Mouse (Mus musculus) embryo, embryonic 10.5 days (tissue): Measurements from ENCODE around the gene Dclre1b.
"Not testable (repeated sequence)": the region's sequence is repeated elsewhere in the genome, so short reads cannot be mapped to it uniquely, and the experiment has no call there.

Experiments
- DNase-seq: peaks from one replicate; pipeline ENCODE4 v3.0.0-alpha.2; 2015; ENCODE audit warnings: low spot score

The Dclre1b gene

DNA sequence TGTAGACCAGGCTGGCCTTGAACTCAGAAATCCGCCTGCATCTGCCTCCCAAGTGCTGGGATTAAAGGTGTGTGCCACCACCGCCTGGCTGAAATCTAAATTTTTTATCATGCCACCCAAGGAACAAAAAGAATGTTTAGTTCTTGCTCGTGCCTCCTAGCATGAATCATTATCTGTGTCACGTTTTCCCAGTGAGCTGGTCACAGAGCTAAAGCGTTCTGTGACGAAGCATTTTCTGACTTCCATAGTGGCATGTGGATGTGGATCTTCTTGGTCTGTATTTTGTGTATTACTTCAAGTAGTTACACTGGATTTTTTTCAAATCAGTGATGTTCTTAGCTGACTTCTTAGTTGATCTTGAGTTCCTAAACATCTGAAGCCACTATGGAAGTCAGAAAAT lies 1.7 kb upstream of the Dclre1b start:
- DNase-seq: no peak

DNA sequence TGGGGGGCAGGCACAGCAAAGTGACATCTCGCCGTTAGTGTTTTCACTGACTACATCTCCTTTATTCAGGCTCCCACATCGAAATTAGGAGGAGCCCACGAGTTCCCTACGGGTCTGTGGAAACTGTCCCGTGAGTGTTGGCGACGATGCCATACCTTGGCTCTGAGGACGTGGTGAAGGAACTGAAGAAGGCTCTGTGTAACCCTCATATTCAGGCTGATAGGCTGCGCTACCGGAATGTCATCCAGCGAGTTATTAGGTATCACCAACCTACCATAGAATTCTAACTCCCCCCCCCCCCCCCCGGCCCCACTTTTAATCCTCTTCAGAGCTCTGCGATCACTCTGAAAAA lies 531 bp upstream of the Dclre1b start:
- no peak for DNase-seq

DNA sequence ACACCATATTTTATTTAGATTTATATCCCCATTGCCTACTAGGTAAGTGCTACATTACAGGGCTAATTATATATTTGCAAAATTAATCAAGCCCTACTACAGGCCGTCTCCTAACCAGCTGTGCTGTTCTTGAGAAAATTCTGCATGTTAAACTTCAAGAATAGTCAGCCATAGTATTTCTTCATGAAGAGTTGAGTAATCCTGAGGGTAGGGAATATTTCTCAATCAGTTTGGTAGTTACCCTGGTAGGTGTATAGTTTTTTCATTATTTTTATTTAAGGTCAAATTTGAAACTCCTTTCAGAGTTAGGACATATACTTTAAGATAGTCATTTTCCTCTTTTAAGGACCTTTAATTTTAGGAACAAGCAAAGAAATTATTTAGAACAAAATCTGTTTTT lies 3.6 kb downstream of the Dclre1b start:
- DNase-seq: no peak

DNA sequence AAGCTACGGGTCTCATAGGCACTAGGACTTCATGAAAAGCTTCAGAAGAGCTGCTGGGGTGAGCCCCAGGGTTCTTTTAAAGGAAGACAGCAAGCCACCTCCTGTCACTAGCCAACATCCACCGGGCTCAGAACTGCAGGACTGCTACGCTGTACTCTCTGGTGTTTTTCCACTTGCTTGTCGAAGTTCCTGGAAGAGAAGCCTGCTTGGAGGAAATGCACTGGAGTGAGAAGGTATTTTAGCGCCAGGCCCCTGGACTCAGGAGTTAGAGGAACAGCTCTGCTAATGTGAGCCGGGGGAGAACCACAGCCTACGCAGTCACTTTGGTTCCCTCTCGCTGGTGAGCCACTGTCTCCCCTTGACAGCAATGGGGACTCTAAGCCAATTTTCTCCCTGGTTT lies 6.4 kb downstream of the Dclre1b start:
- DNase-seq: no peak

DNA sequence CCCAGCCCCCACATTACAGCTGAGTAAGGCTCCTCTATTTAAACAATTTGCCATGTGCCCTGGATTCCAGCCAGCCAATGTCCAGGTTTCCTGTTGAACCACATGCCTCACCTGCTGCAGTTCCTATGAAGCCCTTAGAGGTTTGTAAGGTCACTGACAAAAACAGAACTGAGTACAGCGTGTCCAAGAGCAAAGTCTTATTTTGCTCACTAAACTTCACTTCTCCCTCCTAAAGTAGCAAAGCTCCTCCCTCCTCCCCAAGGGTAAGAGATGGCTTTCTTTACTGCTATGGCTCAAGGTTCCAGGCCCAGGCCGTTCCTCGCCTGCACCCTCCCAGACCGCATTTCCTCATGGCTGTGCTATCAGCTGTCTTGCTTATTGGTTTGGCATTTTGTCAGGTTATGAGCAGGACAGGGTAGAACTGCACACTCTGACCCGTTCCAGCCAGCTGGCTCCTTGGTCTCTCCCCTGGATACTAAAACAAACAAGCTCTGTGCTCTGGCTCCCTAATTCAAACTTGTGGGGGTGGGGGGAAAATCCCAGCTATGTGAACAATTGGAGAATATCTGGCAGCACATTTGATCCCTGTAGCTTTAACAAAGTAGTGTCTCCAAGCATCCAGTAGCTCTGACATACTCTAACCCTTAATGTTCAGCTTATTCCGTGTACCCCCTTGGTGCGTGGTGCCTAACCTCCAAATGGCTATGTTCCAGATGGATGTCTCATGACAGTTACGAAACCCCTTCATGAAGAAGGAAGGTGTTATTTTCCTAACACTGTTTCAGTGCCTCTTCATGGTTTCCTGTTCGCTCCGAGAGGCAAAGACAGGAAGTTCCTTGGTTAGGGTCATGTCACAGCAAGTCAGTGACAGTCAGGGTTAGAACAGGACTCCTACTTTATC lies 7.4 kb downstream of the Dclre1b start:
- no peak for DNase-seq

DNA sequence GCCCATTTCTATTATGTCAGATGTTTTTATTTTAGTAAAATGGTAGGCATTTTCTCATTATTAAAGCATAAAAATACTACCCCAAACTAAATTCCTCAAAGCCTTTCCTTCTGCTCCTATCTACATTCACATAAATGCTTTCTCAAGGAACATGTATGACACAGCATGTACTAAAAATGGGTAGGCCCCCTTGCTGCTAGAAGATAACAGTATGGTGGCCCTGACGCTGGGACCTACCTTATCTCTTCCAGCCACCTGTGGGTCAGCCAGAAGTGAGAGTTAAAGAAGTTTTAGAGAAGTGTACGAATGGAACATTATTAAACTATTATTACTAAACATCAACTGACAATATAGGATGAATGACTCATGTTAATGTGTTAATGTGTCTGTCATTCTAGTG lies 9.7 kb downstream of the Dclre1b start:
- DNase-seq: no peak

DNA sequence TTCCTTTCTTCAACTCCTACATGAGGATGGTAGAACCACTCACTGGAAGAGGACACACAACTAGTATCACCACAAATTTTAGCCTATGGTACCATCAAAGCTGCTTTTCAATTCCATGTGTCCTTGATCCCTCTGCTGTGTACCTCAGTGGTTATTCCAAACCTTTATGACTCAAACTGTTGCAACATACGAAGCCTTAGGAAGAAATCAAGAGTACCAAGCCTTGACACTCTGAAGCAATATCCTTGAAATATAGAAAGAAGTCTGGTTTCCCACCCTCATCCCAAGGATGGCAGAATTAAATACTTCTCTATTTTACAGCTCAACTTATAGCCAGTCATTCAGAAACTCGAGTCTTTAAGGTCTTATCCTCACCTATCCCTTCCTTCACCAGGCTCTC lies 12.9 kb downstream of the Dclre1b start:
- no peak for DNase-seq

DNA sequence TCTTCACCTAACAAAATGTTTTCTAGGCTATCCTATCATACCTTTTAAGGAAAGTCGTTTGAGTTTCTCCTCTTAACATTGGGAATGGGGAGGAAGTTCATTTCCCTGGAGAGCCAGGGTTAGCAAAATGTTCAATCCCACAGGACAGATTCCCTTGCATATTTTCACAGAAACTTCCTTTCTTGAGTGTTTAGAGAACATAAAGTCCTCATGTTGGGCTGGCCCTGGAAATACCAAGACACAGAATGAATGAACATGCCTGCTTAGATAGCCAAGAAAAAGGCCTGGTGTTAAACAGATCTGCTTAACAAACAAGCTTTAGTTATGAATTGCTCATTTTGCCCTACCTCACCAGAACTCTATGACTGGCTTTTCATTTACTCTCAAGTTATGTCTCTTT lies 16.7 kb downstream of the Dclre1b start:
- DNase-seq: no peak

DNA sequence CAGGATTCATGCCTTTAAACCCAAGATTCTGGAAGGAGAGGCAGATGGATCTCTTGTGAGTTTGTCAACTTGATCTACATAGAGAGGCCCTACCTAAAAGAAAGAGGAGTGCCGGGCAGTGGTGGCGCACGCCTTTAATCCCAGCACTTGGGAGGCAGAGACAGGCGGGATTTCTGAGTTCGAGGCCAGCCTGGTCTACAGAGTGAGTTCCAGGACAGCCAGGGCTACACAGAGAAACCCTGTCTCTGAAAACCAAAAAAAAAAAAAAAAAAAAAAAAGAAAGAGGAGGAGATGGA lies 17.2 kb downstream of the Dclre1b start:
- not testable (repeated sequence) for DNase-seq

DNA sequence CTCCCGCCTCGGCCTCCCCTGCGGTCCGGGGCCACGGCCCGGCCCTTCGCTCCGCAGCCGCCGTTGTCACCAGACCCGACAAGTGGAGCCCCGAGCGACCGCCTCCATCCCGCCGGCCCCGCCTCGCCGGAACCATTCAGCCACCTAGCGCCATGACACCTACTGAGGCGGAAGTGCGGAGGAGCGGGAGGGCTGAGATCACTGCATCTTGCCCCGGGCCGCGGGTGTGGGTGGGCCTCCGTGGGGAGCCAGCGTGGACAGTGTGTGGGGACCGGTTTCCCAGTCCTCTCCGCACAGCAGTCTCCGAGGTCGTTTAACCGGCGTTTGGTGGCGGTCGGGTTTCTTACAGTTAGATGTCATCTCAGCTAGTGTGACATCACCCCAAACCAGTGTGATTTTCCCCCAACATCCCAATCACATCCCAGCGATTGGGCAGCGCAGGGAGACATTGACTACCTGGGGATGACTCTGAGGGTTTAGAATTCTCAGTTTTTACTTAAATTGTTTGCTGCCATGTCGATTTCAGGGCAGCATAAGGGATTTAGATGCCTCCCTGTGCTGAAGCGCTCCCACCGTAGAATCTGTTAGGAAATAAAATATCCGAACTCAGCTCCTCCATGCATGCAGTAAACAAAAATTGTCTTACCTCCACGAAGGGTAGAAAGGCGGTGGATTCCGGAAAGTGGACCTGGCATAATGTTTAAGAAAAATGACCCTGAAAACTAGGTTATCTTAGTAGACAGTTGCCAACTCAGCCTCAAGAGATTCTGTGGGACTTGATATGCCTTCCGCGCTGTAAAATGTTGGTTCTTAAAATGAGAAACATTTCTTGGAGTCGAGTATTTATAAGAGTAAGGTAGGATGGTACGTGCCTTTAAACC lies 17.8 kb downstream of the Dclre1b start, which contains the start of gene Hipk1:
Gene Hipk1 (minus strand): TSS at position 334 of the 881 bp plus-strand sequence.
- DNase-seq: peak; percentile 93

DNA sequence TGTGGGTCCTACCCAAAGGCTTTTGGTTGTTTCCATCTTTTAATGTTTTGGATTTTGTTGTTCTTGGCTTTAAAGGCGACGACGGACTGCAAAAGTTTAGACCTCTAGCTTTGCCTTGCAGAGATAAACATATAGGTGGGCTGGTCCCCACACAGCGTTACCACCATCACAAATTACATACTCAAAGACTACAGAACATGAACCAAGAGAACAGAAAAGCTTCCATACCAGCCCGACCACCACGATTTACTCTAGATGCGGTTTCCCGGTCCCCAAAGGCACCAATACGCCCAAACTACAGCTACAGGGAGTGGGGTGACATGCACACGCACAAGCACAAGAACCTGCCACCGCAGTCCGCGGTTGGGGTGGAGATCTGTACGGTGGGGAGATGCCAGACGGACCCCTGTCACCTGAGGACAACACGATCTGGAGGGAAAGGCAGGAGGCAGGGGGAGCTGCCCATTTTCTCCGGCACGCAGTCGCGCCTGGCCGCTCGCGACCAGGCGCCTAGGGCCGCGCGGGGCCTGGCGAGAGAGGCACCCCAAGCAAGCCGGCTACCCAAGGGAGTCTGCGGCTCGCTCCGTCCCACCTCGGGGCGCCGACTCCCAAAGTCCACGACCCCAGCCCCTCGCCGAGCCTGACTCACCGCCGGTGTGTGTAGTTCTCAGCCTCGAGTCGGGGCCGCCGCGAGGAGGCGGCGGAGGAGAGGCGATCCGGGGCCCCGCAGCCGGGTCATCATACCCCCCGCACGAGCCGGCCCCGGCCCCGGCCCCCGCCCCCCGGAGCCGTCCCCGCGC lies 18.7 kb downstream of the Dclre1b start:
- peak; percentile 49 for DNase-seq

DNA sequence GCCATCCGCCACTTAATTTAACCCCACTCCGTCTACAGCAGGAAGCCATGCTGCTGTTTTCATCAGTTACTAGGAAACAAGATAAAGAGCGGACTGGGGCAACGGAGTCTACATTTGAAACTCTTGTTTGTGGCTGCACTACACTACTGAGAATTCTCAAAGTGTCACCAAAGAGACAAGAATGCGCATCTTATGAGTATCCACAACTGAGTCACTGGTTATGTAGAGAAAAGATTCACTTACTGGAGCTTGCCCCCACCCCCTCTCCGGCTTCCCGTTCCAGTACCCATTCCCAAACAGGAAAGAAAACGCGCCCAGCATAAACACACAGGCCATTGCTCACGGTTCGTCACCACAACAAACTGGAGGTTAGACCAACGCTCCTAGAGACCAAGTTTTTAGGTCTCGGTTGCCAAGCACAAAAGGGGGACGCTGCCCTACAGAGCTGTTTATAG lies 19.3 kb downstream of the Dclre1b start:
- peak; percentile 71 for DNase-seq

DNA sequence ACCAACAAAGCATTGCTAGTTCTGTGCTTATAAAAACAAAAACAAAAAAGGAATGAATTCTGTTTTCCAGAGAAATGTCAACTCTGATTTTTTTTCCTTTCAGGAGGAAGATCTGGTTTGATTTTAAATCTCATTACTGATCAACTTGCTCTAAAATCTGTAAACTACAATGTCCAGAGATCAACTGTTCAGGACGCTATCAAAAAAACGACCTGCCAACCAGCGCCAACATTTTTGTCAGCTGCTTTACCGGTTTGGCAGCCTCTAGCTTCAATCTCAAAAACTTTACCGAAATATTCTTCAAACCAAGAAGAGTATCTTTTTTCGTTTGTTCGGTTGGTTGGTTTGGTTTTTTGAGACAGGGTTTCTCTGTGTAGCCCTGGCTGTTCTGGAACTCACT lies 20.1 kb downstream of the Dclre1b start:
- DNase-seq: no peak

DNA sequence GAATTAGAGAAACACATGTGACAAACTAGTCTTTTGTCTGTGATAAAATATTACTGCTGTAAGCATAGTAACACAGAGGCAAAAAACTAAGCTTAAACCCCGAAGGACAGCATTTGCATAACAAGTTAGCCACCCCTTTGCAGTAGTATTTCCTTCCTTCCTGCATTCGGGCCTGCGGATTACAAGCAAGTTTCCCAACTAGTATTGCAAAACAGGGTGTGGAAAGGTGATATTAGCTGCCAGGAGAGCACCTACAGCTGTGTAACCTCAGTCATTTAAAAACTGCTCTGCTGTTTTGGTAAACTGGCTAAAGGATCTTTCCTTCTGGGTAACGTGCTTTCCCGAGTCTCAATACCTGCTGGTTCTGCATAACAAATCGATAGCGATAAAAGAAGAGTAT lies 22.0 kb downstream of the Dclre1b start:
- DNase-seq: no peak

DNA sequence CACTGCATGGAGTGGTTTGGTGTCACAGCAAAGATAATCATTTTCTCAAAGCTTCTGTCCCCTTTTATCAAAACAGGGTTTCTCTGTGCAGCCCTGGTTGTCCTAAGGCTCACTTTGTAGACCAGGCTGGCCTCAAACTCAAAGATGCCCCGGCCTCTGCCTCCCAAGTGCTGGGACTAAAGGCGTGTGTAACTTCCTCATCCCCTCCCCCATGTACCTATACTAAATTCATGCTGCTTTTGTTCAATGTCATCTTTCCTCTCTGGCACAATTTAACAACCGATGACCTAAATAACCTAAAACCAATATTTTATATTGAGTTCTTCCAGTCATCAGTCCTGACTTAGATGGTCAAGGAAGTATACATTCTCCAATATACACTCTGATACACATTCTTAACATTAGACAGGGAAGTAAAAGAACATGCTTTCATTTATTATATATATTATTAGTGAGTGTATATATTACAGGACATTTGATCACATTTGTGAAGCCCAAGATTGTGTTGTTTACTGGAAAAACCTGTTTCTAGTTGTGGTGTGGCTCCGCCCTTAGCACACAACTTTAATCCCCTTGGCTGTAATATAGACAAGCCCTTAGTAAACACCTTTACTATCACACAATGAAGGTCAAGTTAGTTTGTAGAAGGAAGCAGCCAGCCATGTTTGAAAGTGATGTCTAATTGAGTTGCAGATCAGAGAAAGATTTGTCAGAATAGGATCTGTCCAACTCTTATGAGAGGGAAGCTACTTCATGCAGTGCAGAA lies 26.2 kb downstream of the Dclre1b start:
- DNase-seq: no peak

DNA sequence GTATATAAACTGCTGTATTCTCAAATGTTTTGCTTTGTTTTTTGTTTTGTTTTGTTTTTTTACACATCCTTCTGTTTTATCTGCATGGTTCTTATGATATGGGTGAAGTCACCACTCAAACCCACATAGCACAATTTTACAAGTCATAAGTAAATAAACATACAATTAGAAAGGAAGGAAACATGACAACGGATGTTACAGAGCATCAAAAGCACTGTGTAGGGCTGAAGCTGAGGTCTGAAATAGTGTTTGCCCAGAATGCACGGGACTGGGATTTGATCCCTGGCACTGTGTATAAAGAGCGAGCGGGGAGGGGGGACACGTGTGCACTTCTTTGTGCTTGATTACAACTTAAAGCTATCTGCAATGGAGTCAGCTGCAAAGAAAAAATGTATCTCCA lies 28.5 kb downstream of the Dclre1b start:
- no peak for DNase-seq

DNA sequence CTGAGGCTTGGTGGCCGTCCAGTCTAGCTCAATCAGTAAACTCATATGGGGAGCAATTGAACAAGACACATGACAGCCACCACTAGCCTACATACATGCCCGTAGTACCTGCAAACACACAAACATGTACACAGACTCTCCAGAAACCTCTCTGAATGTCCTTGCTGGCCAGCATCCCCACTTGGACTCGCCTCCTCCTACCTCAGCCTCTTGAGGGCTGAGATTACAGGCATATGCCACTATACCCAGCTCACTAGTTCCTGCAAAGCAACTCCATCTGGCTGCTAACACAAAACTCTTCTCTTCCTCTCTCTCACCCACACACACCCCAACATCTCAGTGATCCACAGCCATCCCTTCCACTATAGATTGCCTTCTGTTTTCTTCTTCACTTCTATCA lies 29.0 kb downstream of the Dclre1b start:
- DNase-seq: no peak

DNA sequence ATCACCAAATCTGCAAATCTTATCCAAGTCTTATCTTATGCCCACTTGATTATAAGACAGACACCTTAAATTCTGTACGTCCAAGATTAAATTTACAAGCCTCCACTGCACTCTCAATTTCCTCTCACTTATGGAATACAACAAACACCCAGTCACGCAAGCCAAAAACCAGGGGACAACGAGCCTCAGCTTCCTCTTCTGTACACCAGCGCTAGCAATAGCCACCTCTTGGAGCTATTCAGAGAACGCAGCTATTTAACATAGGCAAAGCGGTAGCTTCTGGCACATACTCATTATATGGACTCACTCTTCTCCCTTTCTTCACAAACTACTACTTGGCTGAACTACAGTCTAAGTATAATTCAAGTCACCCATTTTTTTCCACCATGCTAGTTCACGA lies 30.1 kb downstream of the Dclre1b start:
- no peak for DNase-seq

DNA sequence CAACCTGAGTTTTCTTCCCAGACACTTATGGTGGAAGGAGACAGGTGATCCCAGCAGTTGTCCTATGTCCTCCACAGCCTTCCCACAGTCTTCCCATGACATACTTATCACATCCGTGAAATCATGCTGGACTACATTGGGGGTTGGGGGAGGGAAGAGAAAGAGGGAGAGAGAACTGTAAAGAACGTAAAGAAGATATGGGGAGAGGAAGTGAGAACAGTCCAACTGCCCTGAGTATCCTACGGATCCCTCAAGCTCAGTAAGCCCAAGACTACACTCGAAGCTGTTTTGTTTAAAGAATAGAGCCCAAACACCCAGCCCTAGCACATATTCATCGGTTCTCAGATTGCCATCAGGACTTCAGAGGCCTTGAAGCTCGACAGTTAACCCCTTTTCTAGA lies 30.6 kb downstream of the Dclre1b start:
- DNase-seq: no peak

DNA sequence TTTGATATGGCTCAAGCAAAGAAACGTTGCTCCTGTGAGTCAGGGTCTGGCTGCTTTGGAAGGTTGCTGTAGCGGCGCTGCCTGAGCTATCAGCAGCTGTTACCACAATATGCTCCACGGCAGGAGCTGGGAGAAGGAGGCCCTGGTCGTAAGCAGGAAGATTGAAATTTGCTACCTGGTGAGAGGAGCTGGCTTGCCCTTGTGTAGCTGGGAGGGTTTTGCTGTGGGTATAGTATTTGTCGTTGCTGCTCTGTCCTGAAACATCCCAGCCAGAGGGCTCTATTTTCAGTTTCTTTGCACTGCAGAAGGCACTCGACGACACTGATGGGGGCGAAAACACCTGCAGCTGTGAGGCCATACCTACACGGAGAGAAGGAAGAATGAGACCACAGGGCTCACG lies 31.3 kb downstream of the Dclre1b start:
- DNase-seq: no peak

DNA sequence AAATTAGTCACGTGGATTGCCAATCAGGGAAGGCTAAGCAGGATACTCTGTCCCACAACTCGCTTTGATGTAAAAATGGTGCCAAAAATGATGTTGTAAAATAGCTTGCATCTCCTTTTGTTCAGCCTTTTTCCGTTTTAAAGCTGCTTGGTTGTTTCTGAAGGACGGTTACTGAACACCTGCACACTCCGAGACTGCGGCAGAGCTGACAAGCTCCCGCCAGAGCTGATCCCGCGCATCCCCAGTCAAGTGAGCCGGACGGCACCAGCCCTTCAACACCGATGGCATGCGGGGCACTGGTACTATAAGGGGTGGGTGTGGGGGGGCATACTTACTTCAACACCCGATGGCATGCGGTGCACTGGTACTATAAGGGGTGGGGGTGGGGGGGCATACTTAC lies 35.2 kb downstream of the Dclre1b start:
- no peak for DNase-seq

DNA sequence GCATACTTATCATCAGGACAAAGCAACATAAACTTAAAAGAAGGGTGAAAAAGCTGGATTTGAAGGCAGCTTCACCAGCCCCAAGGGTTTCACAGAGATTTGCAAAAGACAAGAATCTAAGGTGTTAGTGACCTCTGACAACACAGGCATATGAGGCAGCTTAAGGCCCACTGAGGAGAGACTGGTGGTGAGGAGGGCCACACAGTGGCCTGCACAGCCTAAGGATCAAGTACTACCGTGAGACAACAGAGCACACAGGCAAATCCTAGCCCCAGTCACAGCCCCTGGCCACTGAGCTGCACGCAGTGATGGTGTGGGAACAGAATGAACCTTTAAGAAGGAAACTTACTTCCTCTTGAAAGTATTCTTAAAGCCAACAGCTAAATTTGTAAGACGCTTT lies 35.7 kb downstream of the Dclre1b start:
- DNase-seq: no peak
